Mouse (Mus musculus): ENCODE results near the gene Zdhhc22. TPM values are rescaled to one million over a fixed set of nuclear protein-coding genes. Genes with fewer than 3 reads are reported as not detected.

Gene Zdhhc22
- polyA plus RNA-seq, 1 experiment from 2014 or later = 0.17 TPM

- no peaks in the 10 kb centered on the region for H3K27me3 ChIP-seq (ENCODE audit: control insufficient read depth, insufficient read depth, low read length)
- no peak overlapping the region for H3K9ac ChIP-seq (ENCODE audit: low read length)
- 90% methylated on average over 4 of the region's 4 CpGs for WGBS
- H3K4me3 ChIP-seq (ENCODE audit: low read depth, low read length) = no peak overlapping the region
- DNase-seq (ENCODE audit: low spot score) = no peak
- no peak for ATAC-seq (replicated peaks; ENCODE audit: low FRiP score)
- H3K4me2 ChIP-seq (ENCODE audit: low read depth, low read length, severe bottlenecking) = no peak overlapping the region
- H3K4me1 ChIP-seq (replicated peaks; ENCODE audit: control insufficient read depth, insufficient read depth, low read length) = no peaks in the 10 kb centered on the region
- H3K36me3 ChIP-seq (ENCODE audit: control insufficient read depth, insufficient read depth, low read length) = peaks cover 1% of the 10 kb centered on the region; the same call in 1 of the 2 replicates
- no peak overlapping the region for H3K27ac ChIP-seq (ENCODE audit: low read depth, low read length)
- H3K9me3 ChIP-seq (ENCODE audit: control insufficient read depth, low read length) = no peaks in the 10 kb centered on the region
Observed at GRCm38 (mm10) chr12:86965237-86965799, 24.9 kb downstream of the Zdhhc22 start.

DNA sequence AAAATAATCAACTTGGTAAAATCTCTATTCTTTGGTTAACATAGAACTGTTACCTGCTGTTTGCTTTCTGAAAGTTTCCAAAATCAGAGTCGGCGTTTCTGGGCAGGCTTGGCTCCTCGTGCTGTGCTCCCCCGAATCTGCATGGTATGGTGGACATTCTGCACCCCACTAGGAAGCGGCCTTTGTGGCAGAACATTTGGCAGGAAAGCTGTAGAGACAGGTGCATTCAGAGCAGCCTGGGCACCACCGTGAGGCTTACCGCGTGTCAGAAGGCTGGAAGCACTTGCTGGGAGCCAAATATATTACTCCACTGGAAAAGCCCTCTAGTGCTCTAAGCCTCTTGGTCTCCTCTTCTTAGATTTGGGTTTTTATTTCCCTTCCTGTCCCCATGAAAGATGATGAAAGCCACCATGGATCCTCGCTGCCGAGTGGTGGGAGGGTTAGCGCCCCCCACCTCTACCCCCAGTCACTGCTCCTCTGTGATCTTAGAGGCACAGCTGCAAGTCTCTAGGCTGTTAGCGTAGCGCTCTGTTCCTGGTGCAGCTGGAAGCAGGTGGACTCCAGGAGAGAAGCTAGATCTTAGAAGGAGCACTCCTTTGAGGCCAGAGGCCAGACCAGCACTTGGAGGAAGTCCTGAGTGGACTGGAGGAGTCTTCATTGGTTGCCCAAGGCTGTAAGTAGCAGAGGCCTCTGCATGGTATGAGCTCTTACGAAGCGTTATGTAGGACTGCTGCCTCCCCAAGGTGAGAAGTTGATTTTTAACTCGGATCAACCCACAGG, 25.8 kb downstream of the Zdhhc22 start:
- Histone ChIP-seq H3K4me1 (replicated peaks; ENCODE audit: control insufficient read depth, insufficient read depth, low read length) (no peaks in the 10 kb centered on the region), H3K9ac (ENCODE audit: low read length) (no peak overlapping the region), H3K4me3 (ENCODE audit: low read depth, low read length) (no peak overlapping the region), H3K4me2 (ENCODE audit: low read depth, low read length, severe bottlenecking) (no peak overlapping the region), H3K27ac (ENCODE audit: low read depth, low read length) (no peak overlapping the region), H3K36me3 (ENCODE audit: control insufficient read depth, insufficient read depth, low read length) (peaks cover 6% of the 10 kb centered on the region; the same call in 1 of the 2 replicates), H3K27me3 (ENCODE audit: control insufficient read depth, insufficient read depth, low read length) (no peaks in the 10 kb centered on the region), H3K9me3 (ENCODE audit: control insufficient read depth, low read length) (no peaks in the 10 kb centered on the region)
- 94% methylated on average over 16 of the region's 16 CpGs for WGBS
- DNase-seq (ENCODE audit: low spot score) (no peak), ATAC-seq (replicated peaks; ENCODE audit: low FRiP score) (no peak)

DNA sequence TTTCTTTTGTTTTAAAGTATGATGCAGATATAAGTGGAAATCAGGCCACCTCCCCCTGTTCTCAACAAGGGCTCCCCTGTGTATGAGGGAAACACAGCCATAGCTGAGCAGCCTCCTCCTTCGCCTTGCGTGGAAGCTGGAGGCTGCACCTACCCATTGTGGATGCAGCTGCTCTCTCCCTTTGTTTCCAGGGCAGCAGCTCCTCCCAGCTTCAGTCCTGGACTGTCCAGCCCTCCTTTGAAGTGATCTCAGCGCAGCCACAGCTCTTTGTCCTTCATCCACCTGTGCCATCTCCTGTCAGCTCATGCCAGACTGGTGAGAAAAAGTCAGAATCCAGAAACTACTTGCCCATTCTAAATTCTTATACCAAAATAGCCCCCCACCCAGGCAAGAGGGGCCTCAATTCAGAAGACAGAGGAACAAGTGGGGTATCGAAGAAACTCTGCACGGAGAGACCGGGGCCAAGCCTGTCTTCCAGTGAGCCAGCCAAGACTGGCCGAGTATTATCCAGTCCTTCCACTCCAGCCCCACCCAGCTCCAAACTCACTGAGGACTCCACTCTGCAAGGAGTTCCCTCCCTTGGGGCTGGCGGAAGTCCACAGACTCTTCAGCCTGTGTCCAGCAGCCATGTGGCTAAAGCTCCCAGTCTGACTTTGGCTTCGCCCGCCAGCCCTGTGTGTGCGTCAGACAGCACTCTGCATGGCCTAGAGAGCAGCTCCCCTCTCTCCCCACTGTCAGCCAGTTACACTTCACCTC, 28.5 kb downstream of the Zdhhc22 start:
- 84% methylated on average over 11 of the region's 11 CpGs for WGBS
- H3K36me3 ChIP-seq (ENCODE audit: control insufficient read depth, insufficient read depth, low read length) = peaks cover 9% of the 10 kb centered on the region; the same call in 1 of the 2 replicates
- H3K4me1 ChIP-seq (replicated peaks; ENCODE audit: control insufficient read depth, insufficient read depth, low read length) = no peaks in the 10 kb centered on the region
- no peak overlapping the region for H3K4me2 ChIP-seq (ENCODE audit: low read depth, low read length, severe bottlenecking)
- H3K9ac ChIP-seq (ENCODE audit: low read length) = no peak overlapping the region
- H3K9me3 ChIP-seq (ENCODE audit: control insufficient read depth, low read length) = no peaks in the 10 kb centered on the region
- ATAC-seq (replicated peaks; ENCODE audit: low FRiP score) (no peak), DNase-seq (ENCODE audit: low spot score) (no peak)
- no peak overlapping the region for H3K4me3 ChIP-seq (ENCODE audit: low read depth, low read length)
- no peaks in the 10 kb centered on the region for H3K27me3 ChIP-seq (ENCODE audit: control insufficient read depth, insufficient read depth, low read length)
- H3K27ac ChIP-seq (ENCODE audit: low read depth, low read length) = no peak overlapping the region

DNA sequence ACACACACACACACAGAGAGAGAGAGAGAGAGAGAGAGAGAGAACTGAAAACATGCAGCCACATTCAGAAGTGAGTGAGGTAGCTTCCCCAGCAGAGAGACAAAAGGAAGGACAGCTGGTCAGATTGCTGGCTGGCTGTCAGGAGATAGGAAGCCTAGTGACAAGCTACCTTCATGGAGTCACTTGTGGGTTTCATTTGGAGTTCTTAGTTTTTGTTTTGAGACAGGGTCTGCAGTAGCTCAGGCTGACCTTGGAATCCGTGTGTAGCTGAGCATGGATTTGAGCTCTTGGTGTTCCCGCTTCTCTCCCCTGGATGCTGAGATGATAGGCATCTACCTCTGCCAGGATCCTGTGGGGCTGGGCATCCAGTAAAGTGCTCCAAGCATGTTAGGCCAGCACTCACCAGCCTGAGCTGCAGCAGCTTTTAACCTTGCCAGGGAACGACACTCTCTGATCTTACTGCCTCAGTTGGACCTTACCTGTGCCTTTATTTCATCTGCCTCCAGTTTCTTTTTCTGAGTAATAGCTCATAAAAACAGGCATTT, 29.4 kb downstream of the Zdhhc22 start:
- Histone ChIP-seq H3K36me3 (ENCODE audit: control insufficient read depth, insufficient read depth, low read length) (peaks cover 9% of the 10 kb centered on the region), H3K27me3 (ENCODE audit: control insufficient read depth, insufficient read depth, low read length) (no peaks in the 10 kb centered on the region), H3K4me1 (replicated peaks; ENCODE audit: control insufficient read depth, insufficient read depth, low read length) (no peaks in the 10 kb centered on the region), H3K27ac (ENCODE audit: low read depth, low read length) (no peak overlapping the region), H3K9ac (ENCODE audit: low read length) (no peak overlapping the region), H3K4me2 (ENCODE audit: low read depth, low read length, severe bottlenecking) (no peak overlapping the region), H3K4me3 (ENCODE audit: low read depth, low read length) (no peak overlapping the region), H3K9me3 (ENCODE audit: control insufficient read depth, low read length) (no peaks in the 10 kb centered on the region)
- DNase-seq (ENCODE audit: low spot score) (peak; percentile 16), ATAC-seq (replicated peaks; ENCODE audit: low FRiP score) (no peak)
- 94% methylated on average over 3 of the region's 3 CpGs for WGBS

DNA sequence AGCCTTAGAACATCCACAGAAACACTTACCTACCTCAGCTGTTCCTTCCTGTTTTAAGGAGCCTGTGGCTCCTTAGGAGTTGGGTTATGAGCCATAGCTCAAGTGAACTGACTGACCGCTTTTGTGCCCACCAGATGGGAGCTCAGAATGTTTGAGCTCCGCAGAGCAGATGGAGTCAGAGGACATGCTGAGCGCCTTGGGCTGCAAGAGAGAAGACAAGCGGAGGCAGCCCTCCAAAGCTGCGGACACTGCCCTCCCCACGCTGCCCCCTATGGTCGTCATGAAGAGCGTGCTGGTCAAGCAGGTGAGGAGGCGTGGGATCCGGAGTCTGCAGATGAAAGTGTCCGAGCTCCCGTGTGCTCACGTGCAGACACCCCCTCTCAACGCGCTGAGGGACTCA, 30.1 kb downstream of the Zdhhc22 start:
- no peaks in the 10 kb centered on the region for H3K4me1 ChIP-seq (replicated peaks; ENCODE audit: control insufficient read depth, insufficient read depth, low read length)
- peaks cover 13% of the 10 kb centered on the region for H3K36me3 ChIP-seq (ENCODE audit: control insufficient read depth, insufficient read depth, low read length)
- no peaks in the 10 kb centered on the region for H3K27me3 ChIP-seq (ENCODE audit: control insufficient read depth, insufficient read depth, low read length)
- 90% methylated on average over 15 of the region's 15 CpGs for WGBS
- no peak overlapping the region for H3K9ac ChIP-seq (ENCODE audit: low read length)
- ATAC-seq (replicated peaks; ENCODE audit: low FRiP score) (no peak), DNase-seq (ENCODE audit: low spot score) (no peak)
- no peak overlapping the region for H3K4me3 ChIP-seq (ENCODE audit: low read depth, low read length)
- H3K27ac ChIP-seq (ENCODE audit: low read depth, low read length) = no peak overlapping the region
- H3K4me2 ChIP-seq (ENCODE audit: low read depth, low read length, severe bottlenecking) = no peak overlapping the region
- H3K9me3 ChIP-seq (ENCODE audit: control insufficient read depth, low read length) = no peaks in the 10 kb centered on the region

DNA sequence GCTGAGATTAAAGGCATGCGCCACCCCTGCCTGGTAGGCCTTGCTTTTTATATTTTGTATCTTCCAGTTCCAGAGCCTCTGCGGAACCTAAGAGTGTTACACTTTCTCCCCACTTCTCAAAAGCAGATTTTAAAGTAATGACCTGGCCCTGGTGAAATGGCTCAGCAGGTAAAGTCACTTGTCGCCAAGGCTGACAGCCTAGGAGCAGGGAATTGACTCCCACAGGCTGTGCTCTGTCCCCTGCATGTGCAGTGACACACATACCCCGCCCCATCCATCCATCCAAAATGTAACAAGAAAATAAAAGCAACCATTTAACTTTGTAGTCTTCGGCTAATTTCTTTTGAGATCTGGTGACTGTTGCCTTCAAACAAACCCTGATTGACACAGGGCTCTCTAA, 30.6 kb downstream of the Zdhhc22 start:
- Histone ChIP-seq H3K9me3 (ENCODE audit: control insufficient read depth, low read length) (no peaks in the 10 kb centered on the region), H3K4me2 (ENCODE audit: low read depth, low read length, severe bottlenecking) (no peak overlapping the region), H3K27ac (ENCODE audit: low read depth, low read length) (no peak overlapping the region), H3K4me3 (ENCODE audit: low read depth, low read length) (no peak overlapping the region), H3K4me1 (replicated peaks; ENCODE audit: control insufficient read depth, insufficient read depth, low read length) (no peaks in the 10 kb centered on the region), H3K27me3 (ENCODE audit: control insufficient read depth, insufficient read depth, low read length) (no peaks in the 10 kb centered on the region), H3K36me3 (ENCODE audit: control insufficient read depth, insufficient read depth, low read length) (peaks cover 13% of the 10 kb centered on the region), H3K9ac (ENCODE audit: low read length) (no peak overlapping the region)
- WGBS = 96% methylated on average over 5 of the region's 5 CpGs
- DNase-seq (ENCODE audit: low spot score) = no peak
- no peak for ATAC-seq (replicated peaks; ENCODE audit: low FRiP score)

DNA sequence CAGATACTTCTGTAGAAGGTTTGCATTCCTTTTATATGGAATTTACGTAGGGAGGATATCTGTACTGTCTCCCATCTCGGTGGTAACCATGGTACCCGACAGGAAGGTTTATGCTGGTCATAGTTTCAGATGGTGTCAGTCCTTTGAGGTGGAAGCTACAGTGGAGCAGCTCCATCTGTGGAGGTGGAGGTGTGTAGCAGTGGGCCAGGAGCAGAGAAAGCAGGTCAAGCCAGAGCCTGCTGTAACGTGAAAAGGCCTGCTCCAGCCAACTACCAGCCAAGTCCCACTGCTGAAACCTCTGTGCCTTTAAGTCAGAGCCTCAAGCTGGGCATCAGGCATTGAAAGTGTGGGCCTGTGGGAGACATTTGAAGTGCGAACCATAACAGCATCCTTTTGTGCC, 31.7 kb downstream of the Zdhhc22 start:
- DNase-seq (ENCODE audit: low spot score) (no peak), ATAC-seq (replicated peaks; ENCODE audit: low FRiP score) (no peak)
- no peaks in the 10 kb centered on the region for H3K27me3 ChIP-seq (ENCODE audit: control insufficient read depth, insufficient read depth, low read length)
- no peaks in the 10 kb centered on the region for H3K4me1 ChIP-seq (replicated peaks; ENCODE audit: control insufficient read depth, insufficient read depth, low read length)
- H3K4me2 ChIP-seq (ENCODE audit: low read depth, low read length, severe bottlenecking) = no peak overlapping the region
- H3K9me3 ChIP-seq (ENCODE audit: control insufficient read depth, low read length) = no peaks in the 10 kb centered on the region
- H3K4me3 ChIP-seq (ENCODE audit: low read depth, low read length) = no peak overlapping the region
- 92% methylated on average over 5 of the region's 5 CpGs for WGBS
- H3K36me3 ChIP-seq (ENCODE audit: control insufficient read depth, insufficient read depth, low read length) = peaks cover 13% of the 10 kb centered on the region
- H3K27ac ChIP-seq (ENCODE audit: low read depth, low read length) = no peak overlapping the region
- H3K9ac ChIP-seq (ENCODE audit: low read length) = no peak overlapping the region

DNA sequence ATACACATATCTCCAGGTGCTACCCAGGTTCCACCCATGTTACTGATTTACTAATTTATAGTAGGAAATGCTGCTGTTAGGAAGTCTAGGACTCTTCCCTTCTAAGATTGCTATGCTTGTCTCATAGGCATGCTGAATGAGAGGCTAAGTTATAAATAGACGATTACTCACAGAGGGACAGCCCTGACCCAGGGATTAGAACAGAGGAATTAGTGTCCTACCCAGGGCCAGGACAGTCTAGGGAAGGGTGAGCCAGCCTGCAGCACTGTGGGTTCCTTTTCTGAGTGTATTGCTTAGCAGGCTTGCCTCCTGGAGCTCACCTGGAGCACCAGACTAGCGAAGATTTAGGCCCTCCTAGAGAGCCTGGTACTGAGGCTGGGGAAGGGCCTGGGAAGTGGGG, 34.3 kb downstream of the Zdhhc22 start:
- Histone ChIP-seq H3K4me3 (ENCODE audit: low read depth, low read length) (no peak overlapping the region), H3K4me2 (ENCODE audit: low read depth, low read length, severe bottlenecking) (no peak overlapping the region), H3K9me3 (ENCODE audit: control insufficient read depth, low read length) (no peaks in the 10 kb centered on the region), H3K36me3 (ENCODE audit: control insufficient read depth, insufficient read depth, low read length) (peaks cover 13% of the 10 kb centered on the region), H3K9ac (ENCODE audit: low read length) (no peak overlapping the region), H3K27ac (ENCODE audit: low read depth, low read length) (no peak overlapping the region), H3K4me1 (replicated peaks; ENCODE audit: control insufficient read depth, insufficient read depth, low read length) (peaks cover 3% of the 10 kb centered on the region; the same call in 1 of the 2 replicates), H3K27me3 (ENCODE audit: control insufficient read depth, insufficient read depth, low read length) (no peaks in the 10 kb centered on the region)
- 88% methylated on average over 2 of the region's 2 CpGs for WGBS
- no peak for DNase-seq (ENCODE audit: low spot score)
- no peak for ATAC-seq (replicated peaks; ENCODE audit: low FRiP score)

All from forebrain, embryonic 11.5 days (tissue).